11 mouse cellular contexts compared by ENCODE assay signal in the genomic region with DNA sequence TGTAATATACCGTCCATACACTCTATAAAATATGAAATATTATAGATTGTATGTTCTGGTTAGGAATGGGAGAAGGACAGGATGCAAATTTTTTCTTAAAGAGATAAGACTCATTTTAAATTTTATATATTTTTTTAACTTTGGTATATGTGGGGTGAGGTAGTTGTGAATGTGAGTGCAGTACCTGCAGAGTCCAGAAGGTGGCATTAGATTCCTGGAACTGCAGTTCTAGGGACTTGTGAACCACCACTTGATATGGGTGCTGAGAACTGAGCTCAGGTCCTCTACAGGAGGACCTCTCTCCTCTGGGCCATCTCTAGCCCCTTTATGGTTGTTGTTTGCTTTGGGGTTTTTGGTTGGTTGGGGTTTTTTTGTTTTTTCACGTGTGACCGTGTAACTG. TPM values are rescaled to one million over a fixed set of nuclear protein-coding genes. Genes with fewer than 3 reads are reported as not detected.
DNase-seq lines count a peak whose midpoint lies in the region; ATAC-seq and TF ChIP-seq lines count a peak whose summit lies in the region.
"Had no signal": no experiment of that assay in that cellular context is flagged by ENCODE, and none has a peak within 500 bp of the region (broad histone marks: within the 10 kb centered on the region; RNA-seq: fewer than 3 reads in every experiment).

No protein-coding gene starts in this region.

- DNase-seq in liver, postnatal 0 days = no peak
- DNase-seq in liver (no peak), CH12.LX (ENCODE audit: extremely low read depth) (no peak), WW6 (ENCODE audit: low read depth, low spot score) (peak; percentile 16)
- peak; percentile 34 for DNase-seq in splenic B cell, adult 2 months (ENCODE audit: low read depth, low spot score)
- DNase-seq in frontal cortex, postnatal 14 days (ENCODE audit: low spot score in 2 of 2) = no peak
- DNase-seq in adrenal gland, adult 2 months = no peak
- DNase-seq: heart, adult 18-20 months; right cerebral cortex, adult 18-20 months had no signal

- peaks cover 2% of the 10 kb centered on the region; the same call in 1 of the 2 replicates for H3K4me1 ChIP-seq in liver, postnatal 0 days (ENCODE audit: insufficient read depth)
- H3K4me1 ChIP-seq in CH12.LX (ENCODE audit: control insufficient read depth in 1 of 2, insufficient read depth in 2 of 2) = no peaks in the 10 kb centered on the region
- H3K4me1 ChIP-seq: hindbrain, embryonic 10.5 days had no signal

- no peaks in the 10 kb centered on the region for H3K27me3 ChIP-seq in liver, postnatal 0 days (ENCODE audit: insufficient read depth, low read length)
- H3K27me3 ChIP-seq in CH12.LX (replicated peaks) = no peaks in the 10 kb centered on the region
- H3K27me3 ChIP-seq in splenic B cell, adult 2 months (ENCODE audit: control insufficient read depth, insufficient read depth, low read length, poor library complexity, severe bottlenecking) = no peaks in the 10 kb centered on the region

- no peak for TF ChIP-seq POLR2A in CH12.LX (IDR thresholded peaks at IDR 0.05; ENCODE audit: low read depth, low read length)

- 89% methylated on average over 3 of the region's 3 CpGs for WGBS in liver, postnatal 0 days (ENCODE audit: insufficient replicate concordance)

- ATAC-seq in liver, postnatal 0 days = no peak
- ATAC-seq: activated CD4-positive, CD25-positive, alpha-beta regulatory T cell, adult 4 months had no signal

- H3K79me2 ChIP-seq in CH12.LX (replicated peaks; ENCODE audit: control insufficient read depth, extremely low read depth, insufficient read depth, poor library complexity, severe bottlenecking) = no peaks in the 10 kb centered on the region

- TF ChIP-seq RAD21 in CH12.LX (IDR thresholded peaks at IDR 0.05; ENCODE audit: low read depth, low read length) = no peak; the same call in 1 of the 2 replicates

- H3K9ac ChIP-seq in liver, postnatal 0 days (replicated peaks) = no peak overlapping the region
- H3K9ac ChIP-seq in CH12.LX (ENCODE audit: insufficient read depth, low read depth) = no peak overlapping the region

- H3K27ac ChIP-seq in liver, postnatal 0 days (ENCODE audit: low read depth) = no peak overlapping the region
- no peak overlapping the region for H3K27ac ChIP-seq in CH12.LX (ENCODE audit: insufficient read depth, low read depth)
- H3K27ac ChIP-seq: hindbrain, embryonic 10.5 days had no signal

- no peak overlapping the region for H3K4me2 ChIP-seq in liver, postnatal 0 days (ENCODE audit: low read depth, low read length)
- H3K4me2 ChIP-seq in CH12.LX (ENCODE audit: insufficient read depth, low read depth, poor library complexity, severe bottlenecking) = no peak overlapping the region

- in situ Hi-C loops in CH12.LX (cut with MboI; ENCODE audit: low pct_ligation_motif_present, low pct_unique_long_range_greater_than_20kb, low sequenced_read_pairs) = no loop called here

- TF ChIP-seq EP300 in liver, postnatal 0 days (IDR thresholded peaks at IDR 0.05; ENCODE audit: low read depth) = no peak
- TF ChIP-seq EP300 in CH12.LX (IDR thresholded peaks at IDR 0.05; ENCODE audit: low read length) = no peak

- no peaks in the 10 kb centered on the region for H3K9me3 ChIP-seq in liver, postnatal 0 days (ENCODE audit: low read length)
- H3K9me3 ChIP-seq in CH12.LX (replicated peaks; ENCODE audit: low read length) = peaks cover 2% of the 10 kb centered on the region
- H3K9me3 ChIP-seq: hindbrain, embryonic 10.5 days had no signal

- dilution Hi-C loops in CH12.LX (cut with MboI; ENCODE audit: extremely low pct_ligation_motif_present, extremely low pct_unique_long_range_greater_than_20kb, low sequenced_read_pairs) = no loop called here

- peaks cover 13% of the 10 kb centered on the region for H3K36me3 ChIP-seq in liver, postnatal 0 days (replicated peaks; ENCODE audit: insufficient read depth, low read length)
- H3K36me3 ChIP-seq in CH12.LX (replicated peaks in 1 of 2; ENCODE audit: control insufficient read depth in 1 of 2, insufficient read depth in 1 of 2, low read length in 1 of 2) = peaks cover 23 to 62% of the 10 kb centered on the region in 2 experiments
- H3K36me3 ChIP-seq in splenic B cell, adult 2 months (ENCODE audit: control insufficient read depth, insufficient read depth, low read length, poor library complexity, severe bottlenecking) = no peaks in the 10 kb centered on the region

- H3K4me3 ChIP-seq in liver, postnatal 0 days (ENCODE audit: low read depth, low read length) = no peak overlapping the region
- no peak overlapping the region for H3K4me3 ChIP-seq in CH12.LX (replicated peaks in 1 of 3; ENCODE audit: low read depth in 2 of 3, low read length in 2 of 3, poor library complexity in 1 of 3)
- H3K4me3 ChIP-seq: hindbrain, embryonic 10.5 days had no signal

- peak; percentile 43 for TF ChIP-seq CTCF in liver, postnatal 0 days (IDR thresholded peaks at IDR 0.05; ENCODE audit: low read depth)
- TF ChIP-seq CTCF in CH12.LX (conservative IDR thresholded peaks at IDR 0.05 in 1 of 2, IDR thresholded peaks at IDR 0.05 in 1 of 2; ENCODE audit: low read depth in 2 of 2, low read length in 2 of 2) = peak; percentile 24 to 40; a peak in 2 of 4 replicates

TF ChIP-seq in CH12.LX, 34 proteins besides CTCF, POLR2A, EP300 and RAD21:
- TF ChIP-seq USF2 (conservative IDR thresholded peaks at IDR 0.05; ENCODE audit: low read depth, low read length) (no peak), USF1 (IDR thresholded peaks at IDR 0.05; ENCODE audit: low read depth, low read length) (no peak), E2F4 (IDR thresholded peaks at IDR 0.05; ENCODE audit: insufficient replicate concordance, low read depth, low read length) (no peak), SMC3 (IDR thresholded peaks at IDR 0.05; ENCODE audit: low read depth, low read length) (0 out of 2 replicates have a peak, but pooled peaks have one; percentile 8)
TF ChIP-seq in CH12.LX: peak in this region for 1.

RNA-seq across cellular contexts. Expression of gene Nup37, which starts 19.4 kb away (rescaled TPM):
- 21.9 and 25.1 TPM in 2 replicates for polyA plus RNA-seq in liver, postnatal 0 days (2015; fragmentation: Nextera tagmentation; extraction: Ambion mirVana)
- 59.2 and 71.1 TPM in 2 replicates for total RNA-seq in CH12.LX (2012; rRNA removed)
- 222 and 243 TPM in 2 replicates for total RNA-seq in CH12.LX (2014; rRNA removed)
- 76.3 and 82.4 TPM in 2 replicates for polyA plus RNA-seq in CH12.LX (2012; ENCODE audit: insufficient read length, low read depth)
- total RNA-seq in adrenal gland, adult 2 months (2021) = 10 to 100 TPM in 1 of 2 experiments, 1 to 10 TPM in 1; 7.1 to 12.0 TPM
- 0.80 and 0.95 TPM in 2 replicates for polyA plus RNA-seq in adrenal gland, adult 2 months (2012; rRNA removed)

RNA-seq across cellular contexts. Expression of gene Parpbp, which starts 19.4 kb away (rescaled TPM):
- polyA plus RNA-seq in liver, postnatal 0 days (2015; fragmentation: Nextera tagmentation; extraction: Ambion mirVana) = 3.6 and 4.2 TPM in 2 replicates
- 19.8 and 23.2 TPM in 2 replicates for total RNA-seq in CH12.LX (2012; rRNA removed)
- 35.0 and 44.6 TPM in 2 replicates for total RNA-seq in CH12.LX (2014; rRNA removed)
- 16.9 and 19.5 TPM in 2 replicates for polyA plus RNA-seq in CH12.LX (2012; ENCODE audit: insufficient read length, low read depth)
- under 1 TPM; 0.62 to 0.89 TPM for total RNA-seq in adrenal gland, adult 2 months (2021)
- polyA plus RNA-seq in adrenal gland, adult 2 months (2012; rRNA removed) = 0.12 and 0.20 TPM in 2 replicates

RNA-seq across cellular contexts. Expression of gene Washc3, which starts 34.7 kb away (rescaled TPM):
- 40.1 and 42.1 TPM in 2 replicates for polyA plus RNA-seq in liver, postnatal 0 days (2015; fragmentation: Nextera tagmentation; extraction: Ambion mirVana)
- 59.3 and 65.4 TPM in 2 replicates for total RNA-seq in CH12.LX (2012; rRNA removed)
- total RNA-seq in CH12.LX (2014; rRNA removed) = 129 and 134 TPM in 2 replicates
- 67.8 and 71.8 TPM in 2 replicates for polyA plus RNA-seq in CH12.LX (2012; ENCODE audit: insufficient read length, low read depth)
- 10 to 100 TPM; 52.5 to 55.0 TPM for total RNA-seq in adrenal gland, adult 2 months (2021)
- 3.8 and 6.2 TPM in 2 replicates for polyA plus RNA-seq in adrenal gland, adult 2 months (2012; rRNA removed)

Comparison
In these comparisons a context has a peak if more than half of its experiments do, and no peak if none do; other contexts are left out.
1. DNase-seq: peak in WW6 (single experiment) and splenic B cell, adult 2 months (single experiment); none in liver, postnatal 0 days (single experiment), liver (single experiment), CH12.LX (single experiment), frontal cortex, postnatal 14 days (0 of 2) and adrenal gland, adult 2 months (single experiment).
2. RNA of gene Nup37, which starts 19.4 kb away (polyA plus RNA-seq): 76.3 to 82.4 TPM in CH12.LX and 21.9 to 25.1 TPM in liver, postnatal 0 days; 0.80 to 0.95 TPM in adrenal gland, adult 2 months; every median in the first group is over 10 times any median in the second.